Mouse (Mus musculus): Measurements from ENCODE around the gene Atxn7l3.

The Atxn7l3 gene

DNA sequence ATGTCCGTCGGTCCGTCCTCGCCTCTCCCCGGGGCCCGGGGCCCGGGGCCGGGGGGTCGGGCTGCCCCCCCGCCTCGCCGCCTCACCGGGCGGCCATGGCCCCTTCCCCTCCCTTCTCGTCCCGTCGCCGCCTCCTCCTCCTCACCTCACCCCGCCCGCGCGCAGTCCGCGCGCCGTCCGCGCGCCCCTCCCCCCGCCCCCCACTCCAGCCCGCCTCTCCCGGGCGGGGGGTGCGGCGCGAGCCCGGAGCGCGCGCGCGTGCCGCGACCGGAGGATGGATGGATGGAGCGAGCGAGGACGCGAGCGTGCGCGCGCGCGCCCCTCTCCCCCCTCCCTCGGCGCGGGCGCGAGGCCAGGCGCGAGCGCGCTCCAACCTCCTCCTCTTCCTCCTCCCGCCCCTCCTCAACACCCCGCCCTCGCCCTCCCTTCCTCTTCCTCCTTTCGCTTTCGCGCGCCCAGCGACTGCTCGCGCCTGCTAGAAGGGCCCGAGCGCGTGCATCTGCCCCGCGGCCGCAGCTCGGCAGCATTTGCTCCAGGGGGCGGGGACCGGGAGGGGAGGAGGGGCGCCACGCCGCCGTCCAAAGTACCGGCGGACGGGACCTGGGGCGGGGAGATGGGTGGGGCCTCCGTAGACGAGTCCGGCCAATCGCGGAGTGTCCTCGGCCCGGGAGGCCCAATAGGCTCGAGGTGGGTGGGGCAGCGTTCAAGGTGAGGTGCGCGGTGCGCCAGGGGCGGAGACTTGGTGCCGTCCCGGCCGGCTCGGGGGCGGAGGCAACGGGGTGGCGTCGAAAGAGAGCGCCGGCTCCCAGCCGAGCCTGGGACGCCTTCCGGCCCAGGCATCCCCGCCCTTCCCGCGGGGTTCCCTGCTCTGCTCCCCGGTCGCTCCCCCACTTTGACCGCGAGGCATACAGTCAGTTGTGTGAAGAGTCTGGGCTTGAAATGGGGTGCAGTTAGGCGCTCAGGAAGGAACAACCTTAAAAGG lies at the start of gene Atxn7l3:
TSS of gene Atxn7l3 (minus strand) at position 141 of the 982 bp plus-strand sequence.
- DNase-seq = peak; percentile 97

GRCm38 (mm10) chr11:102344458-102344857 lies 48.0 kb upstream of the Atxn7l3 start:
- DNase-seq = no peak

- DNase-seq = no peak
Observed at GRCm38 (mm10) chr11:102342742-102343141, 46.3 kb upstream of the Atxn7l3 start.

DNA sequence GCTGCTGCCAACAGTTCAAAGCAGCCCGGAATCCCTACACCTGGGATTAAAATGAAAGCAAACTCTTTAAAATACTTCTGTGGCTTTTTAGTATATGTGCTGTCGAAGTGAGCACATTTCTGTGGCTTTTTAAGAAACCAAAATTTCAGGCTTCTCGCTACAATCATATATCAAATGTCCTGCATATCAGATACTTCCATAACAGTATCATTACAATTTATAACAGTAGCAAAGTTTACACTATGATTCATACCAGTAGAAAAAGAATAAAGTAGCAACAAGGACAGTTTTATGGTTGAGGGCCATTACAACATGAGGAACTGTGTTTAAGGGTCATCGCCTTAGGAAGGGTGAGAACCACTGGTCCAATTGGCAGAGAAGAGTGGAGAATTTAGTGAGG lies 44.7 kb upstream of the Atxn7l3 start:
- DNase-seq = no peak

GRCm38 (mm10) chr11:102339624-102340023 lies 43.2 kb upstream of the Atxn7l3 start:
- DNase-seq = peak; percentile 60

DNA sequence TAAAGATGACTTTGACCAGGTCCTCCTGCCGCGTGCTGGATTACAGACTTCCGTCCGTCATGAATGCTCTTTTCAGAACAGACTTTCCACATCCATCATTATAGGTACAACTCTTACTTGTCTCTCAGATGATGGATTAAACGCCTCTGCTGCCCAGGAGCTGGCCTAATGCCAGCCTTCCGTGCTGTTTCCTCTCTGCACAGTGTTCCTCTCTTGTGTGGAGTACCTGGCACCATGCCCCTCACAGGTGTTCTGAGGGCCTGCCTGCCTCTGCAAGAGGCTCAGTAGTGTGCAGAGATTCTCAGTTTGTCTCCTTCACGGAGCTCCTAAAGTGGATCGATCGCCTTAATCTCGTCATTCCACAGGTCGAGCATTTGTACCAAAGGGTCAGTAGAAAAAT lies 42.8 kb upstream of the Atxn7l3 start:
- peak; percentile 76 for DNase-seq

GRCm38 (mm10) chr11:102338561-102338960 lies 42.1 kb upstream of the Atxn7l3 start:
- peak; percentile 96 for DNase-seq

DNA sequence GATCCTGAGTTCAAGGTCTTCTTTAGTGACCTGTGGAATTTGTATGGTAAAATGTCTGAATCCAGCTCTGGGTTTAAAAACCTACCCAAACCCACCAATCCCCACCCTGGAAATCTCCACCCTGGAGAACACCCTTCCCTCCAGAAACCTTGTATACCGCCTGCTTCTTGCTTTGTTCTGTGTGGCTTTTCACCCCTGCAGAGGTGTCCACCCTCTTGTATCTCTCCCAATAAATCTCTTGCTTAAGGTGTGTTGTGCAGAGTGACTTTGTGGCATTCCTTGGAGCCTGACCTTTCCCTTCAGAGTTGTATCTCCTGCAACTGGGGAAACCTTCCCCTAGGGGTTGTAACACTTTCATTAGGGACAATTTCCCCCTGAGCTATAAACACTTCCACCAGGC lies 41.5 kb upstream of the Atxn7l3 start:
- no peak for DNase-seq

GRCm38 (mm10) chr11:102336191-102336590 lies 39.8 kb upstream of the Atxn7l3 start:
- no peak for DNase-seq

GRCm38 (mm10) chr11:102334973-102335700 lies 38.7 kb upstream of the Atxn7l3 start:
- no peak for DNase-seq

DNA sequence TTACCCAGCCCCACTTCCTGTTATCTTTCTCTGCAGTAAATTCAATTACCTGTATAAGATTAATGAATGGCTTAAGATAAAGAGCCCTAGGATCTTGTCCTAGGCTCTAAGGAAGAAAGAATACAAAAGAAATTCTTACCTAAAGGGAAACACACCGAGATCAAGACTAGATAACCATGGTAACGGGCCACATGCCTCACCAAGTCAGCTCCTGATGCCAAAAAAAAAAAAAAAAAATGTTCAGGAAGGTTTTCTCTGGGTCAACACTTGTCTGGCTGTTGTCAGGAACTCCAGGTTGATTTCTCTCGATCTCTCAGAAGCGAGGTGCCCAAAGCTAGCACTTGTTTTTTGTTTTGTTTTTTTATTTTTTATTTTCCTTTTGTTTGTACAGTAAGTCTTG lies 37.6 kb upstream of the Atxn7l3 start:
- DNase-seq = no peak

DNA sequence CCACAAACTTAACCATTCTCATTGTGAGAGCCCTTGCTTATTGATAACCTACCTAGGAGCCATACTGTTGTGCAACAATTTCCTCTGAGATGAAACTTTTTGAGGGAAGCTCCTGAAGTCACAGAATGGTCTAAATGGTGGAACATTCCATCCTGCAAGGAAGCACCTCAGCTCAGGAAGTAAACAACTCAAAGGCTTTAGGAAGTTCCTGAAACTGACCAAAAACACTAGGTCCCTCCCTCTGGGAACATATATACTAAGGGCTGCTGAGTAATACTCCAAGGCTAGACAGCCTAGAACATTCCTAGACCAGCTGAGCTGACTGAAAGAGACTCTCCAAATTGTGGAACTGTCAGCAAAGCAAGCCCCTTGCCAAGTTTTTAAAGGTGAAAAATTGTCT lies 36.6 kb upstream of the Atxn7l3 start:
- no peak for DNase-seq

GRCm38 (mm10) chr11:102331806-102332205 lies 35.4 kb upstream of the Atxn7l3 start:
- no peak for DNase-seq

- DNase-seq = no peak
Observed at GRCm38 (mm10) chr11:102330039-102330438, 33.6 kb upstream of the Atxn7l3 start.

- DNase-seq = no peak
Observed at GRCm38 (mm10) chr11:102329518-102329917, 33.1 kb upstream of the Atxn7l3 start.

- DNase-seq = no peak
Observed at GRCm38 (mm10) chr11:102327839-102328238, 31.4 kb upstream of the Atxn7l3 start.

GRCm38 (mm10) chr11:102327250-102327649 lies 30.8 kb upstream of the Atxn7l3 start:
- no peak for DNase-seq

- no peak for DNase-seq
Observed at GRCm38 (mm10) chr11:102323516-102323915, 27.1 kb upstream of the Atxn7l3 start.

GRCm38 (mm10) chr11:102321931-102322330 lies 25.5 kb upstream of the Atxn7l3 start:
- no peak for DNase-seq

- peak; percentile 80 for DNase-seq
Observed at GRCm38 (mm10) chr11:102320686-102321005, 24.2 kb upstream of the Atxn7l3 start.

DNA sequence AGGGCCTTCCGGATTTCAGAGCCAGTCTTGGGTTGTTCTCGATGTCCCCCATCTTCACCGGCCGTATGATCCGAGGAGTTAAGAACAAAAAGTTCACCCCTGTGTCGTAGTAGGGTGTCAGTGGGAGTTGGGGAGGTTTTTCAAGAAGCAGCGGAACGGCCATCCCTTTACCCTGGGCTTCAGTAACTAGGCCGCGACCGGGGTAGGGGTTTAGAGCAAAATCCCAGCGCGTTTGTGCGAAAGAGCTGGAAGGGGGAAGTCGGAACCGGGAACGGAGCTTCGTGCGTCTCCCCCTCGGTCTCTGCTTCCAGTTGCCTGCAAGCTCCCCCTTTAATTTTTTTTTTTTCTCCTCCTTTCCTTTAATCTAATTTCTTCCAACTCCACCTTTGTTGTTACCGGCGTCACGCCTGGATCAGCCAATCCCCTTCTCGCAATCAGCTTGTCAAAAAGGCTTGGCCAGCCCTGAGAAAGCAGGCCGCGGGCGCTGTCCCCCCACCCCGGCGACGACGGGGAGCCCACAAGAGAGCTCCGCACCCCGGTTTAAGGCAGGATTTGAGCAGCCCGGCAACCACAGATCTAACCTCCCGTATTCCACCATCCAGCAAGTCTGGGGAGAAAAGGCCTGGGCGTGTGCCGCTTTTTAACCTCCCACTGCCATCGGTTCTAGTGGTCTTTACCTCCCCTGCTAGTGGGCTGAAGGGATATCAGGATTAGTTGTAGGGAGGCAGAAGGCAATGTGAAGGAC lies 23.7 kb upstream of the Atxn7l3 start:
- peak; percentile 88 for DNase-seq

GRCm38 (mm10) chr11:102319410-102319792 lies 23.0 kb upstream of the Atxn7l3 start, which contains the start of gene Ubtf:
Gene Ubtf, minus strand, starts transcription at chr11:102319742.
- DNase-seq = peak; percentile 91

Measured in cerebellum, adult 8-10 months (tissue).